Mouse (Mus musculus) urinary bladder, adult 18-20 months (tissue): Measurements from ENCODE around the gene Cep83.

Experiments used
- DNase-seq, 2 experiments: peaks; one replicate each; pipeline ENCODE4 v3.0.0; 2022; ENCODE audit warnings: low spot score in 2 of 2, mixed read lengths in 2 of 2

Cep83 gene

DNA sequence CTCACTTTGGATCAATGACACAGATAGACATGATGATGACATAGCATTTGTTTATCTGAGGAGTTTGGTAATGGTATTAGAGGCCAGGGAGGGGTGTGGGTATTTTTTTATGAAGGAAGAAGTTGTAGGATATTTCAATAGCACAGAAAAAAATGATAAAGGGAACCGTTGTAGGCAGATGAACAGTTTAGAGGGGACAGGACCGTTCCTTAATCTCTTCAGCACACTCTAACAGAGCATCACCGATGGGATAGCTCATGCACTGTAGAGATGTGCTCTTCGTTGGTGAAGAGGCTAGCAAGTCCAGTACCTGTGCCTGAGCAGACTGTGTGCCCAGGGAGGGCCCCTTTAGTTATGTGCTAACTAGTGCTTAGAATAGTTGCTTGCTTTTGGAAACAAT is 90.9 kb downstream of the Cep83 start:
- no peak for DNase-seq

DNA sequence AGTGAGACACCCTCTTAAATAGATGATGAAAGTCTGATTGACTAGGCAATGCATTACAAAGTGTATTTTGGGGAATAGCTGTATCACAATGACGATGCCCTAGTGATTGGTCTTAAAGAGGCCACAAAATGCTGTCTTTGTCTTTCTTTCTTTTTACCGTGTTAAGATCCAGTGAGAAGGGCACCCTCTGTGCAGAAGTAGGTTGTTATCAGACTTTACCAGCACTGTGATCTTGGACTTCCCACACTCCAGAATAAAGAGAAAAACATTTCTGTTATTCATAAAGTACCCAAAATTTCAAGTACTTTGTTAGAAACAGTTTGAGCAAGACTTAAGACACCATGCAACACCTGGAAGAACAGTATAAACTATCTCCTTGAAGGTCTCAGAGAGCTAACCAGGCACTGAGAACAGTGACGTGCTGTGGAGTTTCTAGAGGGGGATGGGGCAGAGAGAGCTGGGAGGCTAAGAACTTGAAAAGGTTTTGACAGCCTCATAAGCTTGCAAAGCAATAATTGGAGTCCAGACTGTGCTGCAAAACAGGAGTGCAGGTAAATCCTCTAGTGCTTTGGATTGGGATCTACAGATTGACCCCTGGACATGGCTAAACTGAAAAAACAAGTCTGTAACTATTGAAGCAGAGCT is 92.3 kb downstream of the Cep83 start:
- no peak for DNase-seq

DNA sequence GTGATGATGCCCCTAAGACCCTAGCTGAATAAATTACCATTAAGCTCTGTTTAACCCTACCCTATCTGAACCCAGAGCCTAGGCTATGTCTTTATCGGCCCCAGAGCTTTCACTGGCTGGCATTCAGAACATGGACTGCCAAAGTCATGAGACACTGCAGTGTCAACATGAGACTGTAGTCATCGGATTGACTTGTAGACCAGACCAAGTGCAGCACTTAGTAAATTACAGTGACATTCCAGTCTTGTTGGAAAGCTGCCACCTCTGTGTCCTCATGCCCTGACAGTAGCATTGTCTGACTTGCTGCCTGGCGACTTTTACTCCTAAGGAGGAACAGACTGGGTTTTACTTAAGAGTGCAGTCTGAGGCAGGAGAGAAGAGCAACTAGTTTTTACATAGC is 100.8 kb downstream of the Cep83 start:
- no peak for DNase-seq

DNA sequence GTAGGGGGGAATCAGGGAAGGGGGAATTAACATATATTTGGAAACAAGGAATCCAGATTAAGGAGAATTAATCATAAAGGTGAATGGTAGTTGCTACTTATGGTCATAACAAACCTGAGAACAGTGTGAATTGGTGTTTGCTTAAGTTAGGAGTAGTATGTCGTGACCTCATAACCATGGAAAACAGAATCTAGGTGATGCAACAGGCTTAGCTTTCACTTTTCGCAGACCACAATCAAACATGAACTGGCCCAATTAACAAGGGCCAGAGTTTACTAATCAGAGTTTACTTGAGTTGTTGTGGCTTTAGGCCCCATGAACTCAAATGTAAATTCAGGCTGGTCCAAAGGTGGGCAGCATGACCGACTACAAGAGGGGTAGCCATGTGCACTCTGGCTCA is 105.5 kb downstream of the Cep83 start:
- DNase-seq, result no peak

DNA sequence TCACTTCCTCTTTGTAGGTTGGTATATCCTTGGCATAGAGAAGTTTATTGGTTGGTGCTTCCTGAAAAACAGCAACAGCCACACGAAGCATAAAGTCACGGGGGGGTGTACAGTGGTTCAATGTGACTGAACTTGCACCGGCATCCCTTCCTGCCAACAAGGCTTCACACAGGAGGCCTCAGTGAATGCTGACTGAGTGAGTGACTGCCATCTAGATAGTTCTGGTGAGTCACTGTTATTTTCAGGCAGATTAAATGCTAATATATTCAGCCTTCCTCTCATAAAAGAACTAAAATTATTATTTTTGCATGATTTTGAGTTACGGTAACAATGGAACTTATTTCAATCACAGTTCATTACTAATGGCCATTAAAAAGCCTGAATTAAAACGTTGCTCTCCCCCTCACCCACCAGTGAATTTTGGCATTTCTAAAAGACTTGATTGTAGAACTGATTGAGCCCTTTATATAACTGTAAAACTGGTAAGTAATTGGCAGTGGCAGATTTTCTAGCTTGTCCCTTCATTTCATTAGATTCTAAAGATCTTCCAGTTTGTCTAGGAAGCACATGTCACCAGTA is 106.3 kb downstream of the Cep83 start:
- no peak for DNase-seq

DNA sequence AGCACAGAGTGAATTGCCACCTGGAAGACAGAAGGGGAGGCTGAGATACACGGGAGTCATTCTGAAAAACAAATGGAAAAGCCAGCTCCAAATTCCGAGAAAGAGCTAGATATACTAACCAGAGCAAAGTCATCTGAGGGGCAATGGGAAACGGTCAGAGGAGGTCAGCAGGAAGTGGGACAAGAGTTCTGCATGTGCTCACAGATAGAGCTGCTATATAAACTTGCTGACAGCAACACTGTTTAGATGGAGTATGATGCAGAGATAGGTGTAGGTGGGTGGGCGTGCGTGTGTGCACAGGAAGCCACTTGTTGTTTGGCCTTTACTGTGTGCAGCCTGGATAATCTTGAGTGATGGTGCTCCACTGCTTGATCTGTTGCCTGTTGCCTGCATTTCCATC is 109.7 kb downstream of the Cep83 start:
- no peak for DNase-seq

DNA sequence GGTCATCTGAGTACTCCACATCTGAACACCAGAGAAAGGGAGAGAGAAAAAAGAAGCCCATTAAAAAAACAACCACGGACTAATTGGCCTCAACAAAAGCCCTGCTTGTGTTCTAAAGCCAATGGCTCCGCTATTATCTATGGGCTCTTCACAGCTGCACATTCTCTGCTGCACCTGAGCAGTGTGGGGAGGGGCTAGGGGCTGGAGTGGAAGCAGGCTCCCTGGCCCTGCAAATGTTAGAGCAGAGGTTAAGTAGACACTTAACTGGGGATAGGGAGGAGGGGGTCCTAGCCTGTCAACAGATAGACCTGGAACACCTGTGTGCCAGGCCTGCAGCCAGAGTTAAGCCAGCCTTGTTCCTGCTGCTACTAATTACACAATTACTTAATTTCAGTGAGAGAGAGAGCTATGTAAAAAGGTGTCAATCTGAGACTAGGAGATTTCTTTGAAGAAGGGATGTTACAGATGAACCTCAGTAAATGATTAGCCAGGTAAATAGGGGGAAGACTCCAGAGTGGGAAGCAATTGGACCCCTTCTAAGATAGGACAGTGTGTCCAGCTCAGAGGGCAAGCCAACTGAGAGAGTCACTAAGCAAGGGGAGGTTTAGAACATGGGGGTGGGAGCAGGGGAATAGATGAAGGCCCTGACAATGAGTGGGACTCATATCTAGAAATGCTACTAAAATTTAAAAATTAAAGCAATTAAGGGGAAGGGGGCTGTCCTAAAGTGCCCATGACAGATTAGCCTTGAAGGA is 111.2 kb downstream of the Cep83 start:
- no peak for DNase-seq

DNA sequence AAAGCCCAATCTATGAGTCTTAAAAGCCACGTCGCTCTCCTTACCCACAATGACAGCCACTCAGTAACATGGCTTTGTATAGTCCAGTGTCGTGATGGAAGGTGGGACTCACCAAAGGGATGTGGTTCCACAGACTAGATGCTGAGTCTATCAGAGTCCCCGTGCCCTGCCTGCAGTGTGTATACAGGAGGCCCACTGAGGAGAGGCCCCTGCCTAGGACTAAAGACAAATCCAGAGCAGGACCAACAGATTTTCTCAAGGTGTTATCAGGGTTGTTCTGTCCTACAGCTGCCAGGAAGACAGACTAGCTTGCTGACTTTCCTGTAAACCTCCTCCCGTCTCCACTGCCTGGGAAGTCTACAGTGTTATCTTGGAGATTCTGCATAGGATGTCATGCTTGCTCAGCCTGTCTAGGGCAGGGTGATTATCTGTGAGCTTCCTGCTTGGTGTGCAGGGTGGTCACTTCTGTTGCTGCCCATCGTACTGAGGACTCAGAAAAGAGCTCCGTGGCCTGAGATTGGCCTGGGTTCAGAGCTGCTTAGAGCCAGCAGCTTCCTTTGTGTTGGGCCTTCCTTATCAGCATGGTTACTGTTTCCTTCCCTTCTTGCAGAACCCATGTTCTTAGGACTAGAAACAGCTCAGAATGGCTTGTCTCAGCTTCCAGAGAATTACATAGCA is 112.4 kb downstream of the Cep83 start:
- no peak for DNase-seq

DNA sequence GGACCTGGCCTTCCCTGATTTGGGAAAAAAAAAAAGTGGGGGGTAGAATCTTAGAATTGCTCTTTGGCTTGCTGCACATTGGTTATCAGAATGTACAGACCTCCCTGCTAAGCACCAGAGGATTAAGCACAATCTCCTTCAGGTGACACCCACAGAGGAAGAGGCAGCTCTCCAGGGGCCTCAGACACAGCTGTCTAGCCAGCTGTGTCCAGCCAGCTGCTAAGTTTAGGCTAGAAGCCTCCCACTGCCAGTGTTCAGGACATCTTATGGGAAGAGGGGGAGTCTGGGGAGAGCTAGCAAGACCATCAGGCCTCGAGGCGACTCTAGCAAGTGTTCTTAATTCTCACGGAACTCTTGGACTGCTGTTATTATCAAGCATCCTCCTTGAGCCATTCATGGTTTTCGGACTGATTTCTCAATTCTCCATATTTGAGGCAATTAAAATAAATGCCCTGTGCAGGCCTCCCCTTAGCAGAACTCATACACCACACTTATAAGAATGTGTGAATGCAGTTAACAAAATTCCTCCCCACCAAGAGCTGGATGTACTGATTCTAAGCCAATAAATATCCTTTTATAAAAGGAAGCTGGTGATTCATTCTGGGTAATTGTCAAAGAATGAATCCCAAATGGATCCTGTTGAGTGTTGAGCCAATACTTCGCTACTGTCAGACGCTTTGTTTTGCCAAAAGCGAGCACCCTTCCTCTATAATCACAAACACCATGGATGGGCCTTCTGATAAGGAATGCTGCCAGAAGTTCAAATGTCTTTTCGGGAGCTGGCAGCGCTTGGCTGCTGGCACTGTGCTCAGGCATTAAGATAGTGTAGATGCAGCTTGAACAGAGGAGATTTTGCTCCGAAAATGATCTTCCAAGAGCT is 115.8 kb downstream of the Cep83 start:
- DNase-seq, result no peak

DNA sequence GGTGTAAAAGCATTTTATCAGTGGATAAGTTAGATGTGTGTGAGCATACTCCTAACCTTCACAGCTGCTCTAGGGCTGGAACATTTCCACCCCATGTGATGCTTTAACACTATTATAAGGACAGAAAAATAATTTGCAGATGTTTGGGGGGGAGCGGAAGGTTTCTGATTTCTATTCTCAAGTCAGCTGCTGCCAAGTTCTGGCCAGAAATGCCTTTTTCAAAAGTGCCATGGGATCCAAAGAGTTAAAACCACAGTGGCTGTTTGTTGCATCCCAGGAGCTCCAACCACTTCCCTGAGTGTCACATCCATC is 116.4 kb downstream of the Cep83 start:
- no peak for DNase-seq

DNA sequence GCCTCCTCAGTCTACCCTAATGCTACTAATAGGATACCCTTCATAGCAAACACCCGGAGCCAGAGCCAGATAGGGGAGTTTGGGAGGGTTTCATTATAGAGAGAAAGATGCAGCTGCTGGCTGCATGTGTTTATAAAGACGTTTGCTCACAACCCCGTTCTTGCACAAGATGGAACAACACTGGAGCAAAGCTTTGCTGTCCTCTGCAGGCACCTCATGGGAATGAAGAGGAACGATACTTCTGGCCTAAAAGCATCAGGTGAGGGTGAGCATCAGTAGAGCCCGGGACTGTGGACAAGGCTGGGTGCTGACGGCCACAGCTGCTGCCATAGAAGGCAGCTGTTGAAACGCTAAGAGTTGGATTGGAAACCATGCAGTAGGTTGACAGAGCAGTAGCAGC is 118.9 kb downstream of the Cep83 start:
- DNase-seq, result no peak

DNA sequence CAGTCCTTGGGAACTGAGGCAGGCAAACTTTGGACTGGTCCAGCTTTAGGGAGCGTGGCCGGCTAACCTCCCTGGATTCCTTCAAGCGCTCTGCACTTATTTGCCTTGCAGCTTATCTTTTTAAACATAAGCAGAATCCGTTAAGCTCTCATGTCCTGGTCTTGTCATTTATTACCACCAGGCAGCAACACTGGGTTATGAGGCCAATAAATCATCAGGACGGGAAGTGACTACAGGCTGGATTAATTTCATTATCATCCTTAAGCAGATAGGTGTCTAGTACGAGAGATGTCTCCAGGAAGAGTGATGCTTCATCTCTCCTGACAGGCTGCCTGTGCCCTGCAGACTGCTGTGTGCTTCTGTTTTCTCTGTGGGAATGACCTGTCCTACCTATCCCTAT is 119.8 kb downstream of the Cep83 start:
- DNase-seq, result no peak

DNA sequence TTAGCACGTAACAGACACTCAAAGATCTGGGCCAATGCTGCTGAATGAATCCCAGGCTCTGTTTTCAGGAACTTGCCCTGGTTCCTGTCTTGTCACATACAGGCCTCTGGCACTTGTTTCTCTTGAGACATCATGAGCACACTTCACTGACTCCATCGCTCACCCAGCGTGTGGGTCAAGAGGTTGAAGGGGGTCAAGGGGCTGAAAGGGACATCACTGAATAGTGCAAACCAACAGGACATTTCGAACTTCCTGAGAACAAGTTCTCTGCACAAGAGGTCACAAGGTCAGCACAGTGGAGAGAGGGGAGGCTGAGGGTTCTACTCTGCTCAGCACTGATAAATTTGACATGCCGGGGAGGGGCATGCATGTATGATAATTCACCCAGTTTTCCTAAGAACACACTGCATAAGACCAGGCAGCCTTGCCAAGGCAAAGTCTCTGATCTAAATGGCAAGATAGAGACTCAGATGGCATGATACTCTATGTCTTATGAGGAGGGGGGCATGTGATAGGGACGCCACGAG is 121.6 kb downstream of the Cep83 start:
- DNase-seq, result no peak

DNA sequence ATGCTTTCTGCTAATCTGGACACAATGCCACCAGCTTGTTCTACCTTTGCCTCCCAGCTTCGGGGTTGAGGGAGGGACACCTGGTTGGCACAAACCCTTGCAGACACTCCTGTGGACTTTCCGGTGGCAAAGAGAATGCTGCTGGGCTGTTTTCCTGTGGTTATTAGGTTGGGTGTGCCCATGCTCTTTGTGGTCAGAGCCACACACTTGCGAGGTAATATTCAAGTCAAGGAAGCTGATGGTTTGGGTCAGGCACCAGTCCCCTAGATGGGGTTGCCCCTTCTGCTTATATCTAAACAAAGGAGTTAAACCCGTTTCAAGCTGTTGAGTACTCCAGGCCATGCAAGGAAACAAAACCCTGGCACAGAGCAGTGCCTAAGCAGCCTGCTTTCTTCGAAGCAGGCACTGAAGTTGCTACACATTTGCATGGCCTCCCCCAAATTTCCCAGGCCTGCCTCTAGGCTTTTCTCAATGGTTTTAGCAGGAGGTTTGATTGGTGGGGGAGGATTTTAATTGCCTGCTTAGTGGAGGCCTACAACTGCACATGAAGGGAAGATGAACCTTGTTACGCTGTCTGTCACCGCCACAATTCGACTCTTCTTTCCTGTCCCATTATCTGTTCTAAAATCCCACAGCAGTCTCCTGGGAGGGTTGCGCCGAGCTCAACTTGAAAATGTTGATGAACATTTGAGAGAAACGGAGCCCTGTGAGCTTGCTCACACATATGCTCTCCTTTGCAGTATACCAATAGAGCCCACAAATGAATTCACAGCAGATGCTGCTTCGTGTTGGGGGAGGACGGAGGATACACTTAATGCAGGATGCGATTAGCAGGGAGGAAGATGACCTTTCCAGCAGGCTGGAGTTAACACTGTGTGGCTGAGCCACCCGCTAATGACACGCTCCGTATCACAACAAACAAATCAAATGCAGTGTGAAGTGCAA is 123.7 kb downstream of the Cep83 start:
- no peak for DNase-seq

DNA sequence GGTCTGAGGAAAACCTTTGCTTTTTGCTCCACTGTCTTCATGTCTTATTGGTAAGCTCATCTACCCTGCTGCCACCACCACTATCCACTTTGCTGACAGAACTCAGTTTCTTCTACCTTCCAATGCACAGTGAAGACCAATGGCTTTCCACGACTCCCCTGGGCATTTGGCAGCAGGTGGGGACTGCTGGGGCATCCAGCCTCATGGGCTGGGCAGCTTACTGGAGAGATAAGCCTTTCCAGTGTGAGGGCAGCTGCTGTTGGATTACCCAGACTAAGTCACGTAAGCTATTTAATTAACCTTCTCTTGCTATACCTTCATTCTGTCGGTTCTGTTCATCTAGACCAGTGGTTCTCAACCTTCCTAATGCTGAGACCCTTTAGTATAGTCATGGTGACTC is 129.7 kb downstream of the Cep83 start:
- no peak for DNase-seq

DNA sequence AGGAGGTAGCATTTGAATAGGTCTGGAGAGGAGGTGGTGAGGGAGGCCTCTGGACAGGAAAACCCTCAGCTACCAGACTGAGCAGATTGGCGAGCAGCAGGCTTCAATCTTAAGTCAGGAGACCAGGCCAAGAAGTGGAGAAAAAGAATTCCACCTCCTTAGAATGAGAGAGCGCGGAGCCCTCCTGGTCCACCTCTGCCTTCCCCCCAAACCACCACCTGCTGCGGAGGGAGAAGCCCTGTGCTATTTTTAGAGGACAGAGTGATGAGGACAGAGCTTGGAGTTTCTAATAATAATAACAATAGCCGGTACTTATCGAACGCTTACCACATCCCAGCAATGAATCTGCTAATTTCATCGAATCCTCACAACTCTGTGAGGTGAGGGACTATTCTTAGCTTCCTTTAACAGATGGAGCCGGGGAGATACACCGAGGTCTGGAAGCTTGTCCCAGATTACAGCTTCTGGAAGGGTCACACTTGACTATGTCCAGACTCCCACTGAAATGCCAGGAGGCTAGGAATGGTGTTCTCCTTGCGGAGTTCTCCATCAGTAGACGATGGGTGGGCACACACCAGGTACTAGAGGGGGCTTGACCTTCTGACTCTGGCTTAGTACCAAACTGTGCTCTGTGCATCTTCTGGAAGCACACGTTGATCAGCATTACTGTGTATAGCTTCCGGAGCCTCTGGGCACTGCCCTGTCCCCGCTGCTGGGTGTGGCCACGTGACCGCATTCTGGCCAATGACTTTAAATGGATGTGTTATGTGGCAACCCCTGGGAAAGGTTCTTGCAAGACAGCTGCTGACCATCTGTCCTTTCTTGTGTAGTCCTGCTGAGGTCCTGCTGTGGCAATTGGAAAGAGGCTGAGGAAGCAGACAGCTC is 130.6 kb downstream of the Cep83 start:
- DNase-seq, result no peak

DNA sequence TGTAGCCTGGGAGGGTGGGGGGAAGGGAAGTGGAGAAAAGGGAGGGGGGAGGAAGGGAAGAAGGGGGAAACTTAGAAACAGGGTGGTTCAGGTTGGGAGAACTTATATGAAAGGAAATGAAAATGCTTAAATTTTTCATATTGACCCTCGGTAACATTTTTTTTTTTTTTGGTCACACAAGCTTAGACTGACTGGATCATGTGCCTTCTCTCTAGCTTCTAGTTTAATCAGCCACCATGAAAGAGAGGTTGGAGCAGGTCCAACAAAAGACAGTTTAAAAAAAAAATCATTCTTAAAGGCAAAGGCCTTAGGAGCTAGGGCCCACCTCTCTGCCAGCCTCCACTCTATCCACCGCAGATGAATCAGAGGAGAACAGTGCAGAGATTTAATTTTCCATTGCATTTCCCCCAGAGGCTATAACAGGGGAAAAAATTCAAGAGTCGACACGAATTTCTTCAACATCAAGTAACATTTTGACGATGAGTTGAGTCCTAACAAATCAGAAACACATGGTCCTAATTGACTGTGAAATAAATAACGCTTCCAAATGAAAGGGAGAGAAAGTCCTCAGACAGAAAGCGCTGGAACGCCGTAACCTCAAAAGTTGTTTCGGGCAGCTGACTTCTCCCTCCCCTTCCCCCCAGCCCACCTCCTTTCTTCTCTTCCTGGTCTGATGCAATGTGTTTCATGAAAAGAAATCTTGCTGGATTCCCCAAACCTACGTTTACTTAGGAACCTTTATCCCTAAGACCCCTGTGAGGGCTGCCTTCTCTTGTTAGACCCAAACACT is 135.7 kb downstream of the Cep83 start:
- no peak for DNase-seq

DNA sequence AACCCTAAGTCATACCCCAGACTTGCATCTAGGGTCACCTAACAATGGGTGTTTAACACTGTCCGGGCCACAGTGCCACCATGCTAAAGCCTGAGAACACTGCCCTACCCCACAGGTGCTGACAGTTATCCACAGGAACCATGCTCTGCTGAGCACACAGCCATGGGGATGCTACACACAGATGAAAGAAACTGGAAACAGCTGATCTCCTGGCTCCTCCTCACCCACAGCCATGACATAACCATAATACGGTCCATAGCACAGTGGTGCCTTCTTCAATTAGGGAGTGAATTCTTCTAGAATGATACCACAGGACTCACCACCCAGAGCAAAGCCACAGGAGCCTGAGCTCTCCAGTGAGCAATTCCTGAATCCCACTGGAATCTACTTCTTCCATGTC is 137.5 kb downstream of the Cep83 start:
- no peak for DNase-seq

DNA sequence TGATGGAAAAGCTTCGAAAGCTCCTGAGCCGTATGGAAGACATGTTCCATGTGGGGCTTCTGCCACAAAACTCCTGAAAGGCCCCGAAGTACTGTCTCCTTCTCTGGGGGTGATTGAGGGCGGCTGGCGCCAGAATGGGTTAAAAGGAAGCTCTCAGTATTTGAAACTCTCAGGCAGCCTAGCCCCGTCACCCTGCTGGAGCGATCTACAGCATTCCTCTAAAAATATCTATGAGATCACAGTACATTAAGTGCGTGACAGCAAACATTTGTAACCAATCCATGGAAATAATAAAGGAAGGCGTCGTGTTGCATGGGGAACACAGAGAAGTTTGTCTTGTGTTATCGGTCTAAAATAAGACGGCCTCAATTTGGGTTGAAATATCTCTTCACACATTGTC is 138.0 kb downstream of the Cep83 start:
- no peak for DNase-seq
